Mouse (Mus musculus): ENCODE measurements around the gene Piezo1. TPM values are rescaled to one million over a fixed set of nuclear protein-coding genes. Genes with fewer than 3 reads are reported as not detected.

The Piezo1 gene
- polyA plus RNA-seq, 1 experiment, result not detected

DNA sequence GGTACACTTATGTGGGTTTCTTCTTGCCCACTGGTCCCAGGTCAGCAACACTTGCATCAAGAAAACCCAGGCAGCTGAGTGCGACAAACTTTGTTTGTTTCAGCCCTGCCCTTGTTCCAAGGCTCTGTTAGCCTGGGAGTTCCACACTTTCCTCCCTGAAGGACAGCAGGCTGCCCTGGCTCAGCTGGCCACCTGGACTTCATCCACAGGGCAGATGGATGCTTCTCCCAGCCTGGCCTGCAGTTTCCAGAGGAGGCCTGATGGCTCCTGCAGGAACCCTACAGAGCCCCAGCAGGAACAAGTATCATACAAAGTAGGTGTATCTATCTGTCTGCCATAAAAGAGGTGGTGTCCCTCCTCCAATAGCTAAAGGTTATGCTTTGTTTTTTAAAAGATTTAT lies 109.8 kb downstream of the Piezo1 start:
- Histone ChIP-seq H3K4me1 (ENCODE audit: control insufficient read depth, insufficient read depth, low read length) (peaks cover 9% of the 10 kb centered on the region), H3K27ac (ENCODE audit: insufficient read depth, low read depth, low read length) (no peak overlapping the region), H3K4me3 (ENCODE audit: insufficient read depth, low read depth, low read length) (no peak overlapping the region)
- 93% methylated on average over 1 of the region's 1 CpGs for WGBS
- TF ChIP-seq POLR2A (IDR thresholded peaks at IDR 0.05; ENCODE audit: insufficient read depth, low read depth, low read length) (no peak), CTCF (IDR thresholded peaks at IDR 0.05; ENCODE audit: insufficient read depth, low read depth, low read length) (no peak)

DNA sequence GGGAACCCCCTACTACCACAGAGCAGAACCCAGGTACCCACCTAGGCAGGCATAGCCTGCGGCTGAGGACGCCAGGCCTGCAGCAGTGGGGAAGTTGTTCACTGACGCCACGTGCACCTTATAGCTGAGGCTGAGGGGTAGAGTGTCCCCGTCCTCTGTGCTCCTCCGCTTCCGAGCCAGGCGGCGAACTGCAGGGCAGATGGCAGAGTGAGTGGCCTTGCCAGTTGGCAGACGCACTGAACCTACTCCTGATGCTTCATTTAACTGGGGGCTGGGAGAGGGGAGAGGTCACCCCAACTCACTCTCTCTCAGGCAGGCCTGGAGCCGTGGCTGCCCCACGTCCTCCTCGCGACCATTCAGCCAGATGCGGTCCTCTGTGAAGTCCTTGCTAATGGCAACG lies 111.8 kb downstream of the Piezo1 start:
- H3K27ac ChIP-seq (ENCODE audit: insufficient read depth, low read depth, low read length), result no peak overlapping the region
- no peak for TF ChIP-seq POLR2A (IDR thresholded peaks at IDR 0.05; ENCODE audit: insufficient read depth, low read depth, low read length)
- no peak for TF ChIP-seq CTCF (IDR thresholded peaks at IDR 0.05; ENCODE audit: insufficient read depth, low read depth, low read length)
- H3K4me3 ChIP-seq (ENCODE audit: insufficient read depth, low read depth, low read length), result no peak overlapping the region
- H3K4me1 ChIP-seq (ENCODE audit: control insufficient read depth, insufficient read depth, low read length), result peaks cover 7% of the 10 kb centered on the region
- WGBS, result 92% methylated on average over 16 of the region's 16 CpGs

DNA sequence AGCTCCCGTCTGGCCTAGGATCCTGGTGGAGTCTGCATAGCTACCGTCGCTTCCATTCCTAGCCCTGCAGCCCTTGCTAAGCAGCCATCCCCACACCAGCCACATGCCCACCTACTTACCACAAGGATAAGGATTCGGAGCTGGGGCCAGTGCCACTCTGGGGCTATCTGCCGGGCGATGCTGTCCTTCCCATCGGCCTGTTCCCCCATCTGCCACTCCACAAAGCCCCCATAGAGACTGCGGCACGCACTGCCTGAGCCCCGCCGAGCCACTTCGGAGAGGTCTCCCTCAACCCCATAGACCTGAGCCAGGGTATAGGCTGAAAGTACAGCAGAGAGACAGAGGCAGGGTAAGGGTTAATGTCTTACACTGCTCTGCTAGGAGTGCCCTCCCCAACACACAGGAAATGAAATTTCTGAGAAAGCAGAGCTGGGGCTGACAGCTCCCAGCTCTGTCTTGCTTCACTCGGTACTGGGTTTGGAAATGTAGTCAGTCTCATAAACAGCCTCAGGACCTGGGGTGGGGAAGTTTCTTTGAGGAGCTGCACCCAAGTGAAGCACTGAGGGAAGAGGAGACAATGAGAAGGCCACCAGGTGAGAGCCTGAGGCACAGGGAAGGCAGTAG lies 113.3 kb downstream of the Piezo1 start:
- Histone ChIP-seq H3K27ac (ENCODE audit: insufficient read depth, low read depth, low read length) (no peak overlapping the region), H3K4me3 (ENCODE audit: insufficient read depth, low read depth, low read length) (no peak overlapping the region), H3K4me1 (ENCODE audit: control insufficient read depth, insufficient read depth, low read length) (peaks cover 6% of the 10 kb centered on the region)
- TF ChIP-seq CTCF (IDR thresholded peaks at IDR 0.05; ENCODE audit: insufficient read depth, low read depth, low read length), result no peak
- TF ChIP-seq POLR2A (IDR thresholded peaks at IDR 0.05; ENCODE audit: insufficient read depth, low read depth, low read length), result no peak
- 94% methylated on average over 13 of the region's 13 CpGs for WGBS

DNA sequence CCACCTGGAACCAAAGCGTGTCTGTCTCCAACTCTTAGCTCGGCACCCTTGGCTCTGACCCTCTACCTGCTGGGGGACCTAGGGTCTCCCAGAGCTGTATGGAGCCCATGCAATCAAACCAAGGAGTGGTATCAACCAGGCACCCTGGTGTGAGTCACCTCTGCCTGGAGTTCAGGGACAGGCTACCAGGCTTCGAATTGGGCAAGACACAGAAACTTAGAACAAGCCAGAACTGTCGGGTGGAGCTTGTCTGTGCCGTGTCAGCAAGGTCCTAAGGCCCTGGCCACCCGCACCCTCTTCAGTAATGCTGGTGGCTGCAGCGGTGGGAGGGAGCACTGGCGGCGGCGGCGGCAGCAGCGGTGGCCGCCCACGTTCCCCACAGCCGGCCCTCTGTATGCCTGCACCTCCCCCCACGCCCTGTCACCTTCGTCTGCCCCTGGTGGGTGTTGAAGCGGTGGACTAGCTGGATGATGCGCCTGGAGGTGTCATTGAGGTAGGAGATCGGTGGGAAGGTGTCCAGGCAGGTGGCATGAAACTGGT lies 114.5 kb downstream of the Piezo1 start:
- no peak overlapping the region for H3K4me3 ChIP-seq (ENCODE audit: insufficient read depth, low read depth, low read length)
- 90% methylated on average over 20 of the region's 20 CpGs for WGBS
- no peak overlapping the region for H3K27ac ChIP-seq (ENCODE audit: insufficient read depth, low read depth, low read length)
- peaks cover 9% of the 10 kb centered on the region for H3K4me1 ChIP-seq (ENCODE audit: control insufficient read depth, insufficient read depth, low read length)
- TF ChIP-seq POLR2A (IDR thresholded peaks at IDR 0.05; ENCODE audit: insufficient read depth, low read depth, low read length) (no peak), CTCF (IDR thresholded peaks at IDR 0.05; ENCODE audit: insufficient read depth, low read depth, low read length) (no peak)

DNA sequence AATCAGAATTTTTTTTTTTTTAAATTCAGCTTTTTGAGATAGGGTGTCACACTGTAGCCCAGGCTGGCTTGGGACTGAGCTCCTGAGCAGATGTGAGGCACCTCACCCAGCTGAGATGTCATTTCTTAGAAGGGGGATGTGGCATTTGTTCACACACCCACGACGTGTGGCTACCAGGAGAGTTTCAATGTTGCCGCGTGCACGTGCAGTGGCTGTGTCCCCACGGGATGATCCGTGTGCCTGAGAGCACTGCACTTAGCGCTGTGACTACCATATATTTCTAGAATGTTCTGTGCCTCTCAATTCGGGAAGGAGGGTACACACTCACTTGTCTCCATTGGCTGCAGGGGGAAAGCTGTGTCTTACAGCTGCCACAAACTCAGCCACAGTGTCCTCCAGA lies 115.0 kb downstream of the Piezo1 start:
- TF ChIP-seq CTCF (IDR thresholded peaks at IDR 0.05; ENCODE audit: insufficient read depth, low read depth, low read length) (no peak), POLR2A (IDR thresholded peaks at IDR 0.05; ENCODE audit: insufficient read depth, low read depth, low read length) (no peak)
- H3K4me1 ChIP-seq (ENCODE audit: control insufficient read depth, insufficient read depth, low read length), result peaks cover 9% of the 10 kb centered on the region
- H3K27ac ChIP-seq (ENCODE audit: insufficient read depth, low read depth, low read length), result no peak overlapping the region
- H3K4me3 ChIP-seq (ENCODE audit: insufficient read depth, low read depth, low read length), result no peak overlapping the region
- WGBS, result 94% methylated on average over 9 of the region's 9 CpGs

DNA sequence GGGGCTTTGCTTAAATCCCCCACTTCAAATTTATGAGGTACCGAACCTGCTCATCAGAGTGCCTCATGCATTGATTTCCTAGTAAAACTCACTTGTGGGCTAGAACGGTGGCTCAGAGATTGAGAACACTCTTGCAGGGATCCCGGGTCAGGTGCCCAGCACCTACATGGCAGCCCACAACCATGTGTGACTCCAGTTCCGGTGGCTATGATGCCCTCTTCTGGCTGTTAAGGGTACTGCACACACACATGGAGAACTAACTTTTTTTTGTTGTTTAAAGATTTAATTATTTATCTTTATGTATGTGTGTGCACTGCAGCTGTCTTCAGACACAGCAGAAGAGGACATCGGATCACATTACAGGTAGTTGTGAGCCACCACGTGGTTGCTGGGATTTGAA lies 115.8 kb downstream of the Piezo1 start:
- TF ChIP-seq POLR2A (IDR thresholded peaks at IDR 0.05; ENCODE audit: insufficient read depth, low read depth, low read length) (no peak), CTCF (IDR thresholded peaks at IDR 0.05; ENCODE audit: insufficient read depth, low read depth, low read length) (peak; percentile 35; the same call in 1 of the 2 replicates)
- WGBS, result 96% methylated on average over 6 of the region's 6 CpGs
- Histone ChIP-seq H3K27ac (ENCODE audit: insufficient read depth, low read depth, low read length) (no peak overlapping the region), H3K4me3 (ENCODE audit: insufficient read depth, low read depth, low read length) (no peak overlapping the region), H3K4me1 (ENCODE audit: control insufficient read depth, insufficient read depth, low read length) (peaks cover 9% of the 10 kb centered on the region)

DNA sequence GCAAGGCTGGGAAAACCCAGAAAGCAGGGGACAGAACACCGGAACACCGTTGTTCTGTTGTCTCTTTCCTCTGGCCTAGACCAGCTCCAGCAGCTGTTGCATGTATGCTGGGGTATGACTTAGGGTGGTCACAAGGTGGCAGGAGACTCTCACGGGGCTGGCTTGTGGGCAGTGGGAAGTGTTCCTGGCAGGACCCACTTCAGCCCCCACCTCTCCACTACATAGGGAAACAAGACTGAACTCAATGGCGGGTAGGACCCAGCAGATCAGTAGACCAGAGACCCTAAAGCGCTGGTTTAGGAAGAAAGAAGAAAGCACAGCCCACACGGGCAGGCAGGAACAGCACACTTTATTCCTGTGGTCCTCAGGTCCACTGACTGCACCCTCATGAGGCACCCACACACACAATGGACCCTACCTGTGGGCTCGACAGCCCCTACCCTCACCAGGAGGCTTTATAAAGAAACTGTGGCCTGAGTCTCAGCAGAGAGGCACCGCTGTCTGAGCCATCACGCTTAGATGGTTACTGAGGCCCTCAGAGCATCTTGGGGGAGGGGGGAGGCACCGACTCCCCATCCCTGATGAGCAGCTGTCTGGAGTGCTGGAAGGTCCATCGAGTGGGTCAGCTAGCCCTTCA lies 117.7 kb downstream of the Piezo1 start:
- TF ChIP-seq POLR2A (IDR thresholded peaks at IDR 0.05; ENCODE audit: insufficient read depth, low read depth, low read length), result no peak
- 74% methylated on average over 11 of the region's 11 CpGs for WGBS
- Histone ChIP-seq H3K4me1 (ENCODE audit: control insufficient read depth, insufficient read depth, low read length) (peaks cover 9% of the 10 kb centered on the region), H3K27ac (ENCODE audit: insufficient read depth, low read depth, low read length) (no peak overlapping the region), H3K4me3 (ENCODE audit: insufficient read depth, low read depth, low read length) (no peak overlapping the region)

DNA sequence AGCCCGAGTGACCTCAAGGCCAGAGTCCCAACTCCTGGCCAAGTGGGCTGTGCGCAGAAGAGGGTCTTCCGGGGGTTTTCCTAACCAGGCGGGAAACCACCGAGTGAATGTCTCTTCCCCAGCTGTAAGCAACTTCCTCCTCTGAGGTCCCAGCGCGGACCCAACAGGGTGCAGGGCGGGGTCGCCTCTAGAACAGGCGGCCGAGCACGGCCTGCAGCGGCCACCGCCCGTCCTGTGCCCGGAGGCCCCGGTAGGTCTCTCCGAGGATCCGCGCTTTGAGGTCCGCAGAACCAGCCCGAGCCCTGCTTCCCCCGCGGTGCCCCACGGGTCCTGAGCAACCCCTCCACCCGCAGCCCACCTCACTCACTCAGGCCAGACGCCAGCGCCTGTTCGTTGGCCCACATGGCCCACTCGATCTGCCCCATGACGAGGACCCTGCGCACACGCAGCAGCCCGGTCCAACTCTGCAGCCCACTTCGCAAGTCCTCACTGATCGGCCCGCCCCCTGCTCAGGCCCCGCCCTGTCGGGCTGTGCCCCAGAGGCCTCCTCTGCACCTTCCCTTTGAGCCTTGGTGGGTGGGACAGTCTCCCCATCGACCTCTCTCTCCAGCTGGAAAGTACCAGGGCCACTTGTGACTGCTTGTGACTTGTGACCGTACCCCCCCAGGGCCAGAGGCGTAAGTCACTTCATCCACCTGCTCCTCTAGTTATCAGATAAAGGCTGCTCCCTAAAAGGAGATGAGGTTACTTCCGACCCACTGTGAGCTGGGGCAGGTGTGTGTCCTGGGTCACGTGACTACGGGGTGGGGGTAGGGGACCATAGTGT lies 118.5 kb downstream of the Piezo1 start, which contains the start of gene Cyba:
Cyba (minus strand) TSS at position 488 of the 826 bp plus-strand sequence.
- Histone ChIP-seq H3K27ac (ENCODE audit: insufficient read depth, low read depth, low read length) (no peak within 1 kb of the TSS), H3K4me3 (ENCODE audit: insufficient read depth, low read depth, low read length) (peak within 1 kb of the TSS; percentile 42), H3K4me1 (ENCODE audit: control insufficient read depth, insufficient read depth, low read length) (peaks cover 9% of the 10 kb centered on the region)
- TF ChIP-seq CTCF (IDR thresholded peaks at IDR 0.05; ENCODE audit: insufficient read depth, low read depth, low read length) (no peak), POLR2A (IDR thresholded peaks at IDR 0.05; ENCODE audit: insufficient read depth, low read depth, low read length) (0 out of 2 replicates have a peak, but pooled peaks have one; percentile 17)
- 18% methylated on average over 45 of the region's 45 CpGs for WGBS

Other genes starting within 250 kb of the Piezo1 start
- not detected in 2 replicates for gene Trhr2, start 190.6 kb downstream of the Piezo1 start, polyA plus RNA-seq (2012; ENCODE audit: insufficient read depth, insufficient read length, low replicate concordance, missing spikeins)
- gene Zc3h18, start 174.7 kb downstream of the Piezo1 start, polyA plus RNA-seq (2012; ENCODE audit: insufficient read depth, insufficient read length, low replicate concordance, missing spikeins), result not detected in 2 replicates
- not detected in 2 replicates for gene Il17c, start 129.3 kb downstream of the Piezo1 start, polyA plus RNA-seq (2012; ENCODE audit: insufficient read depth, insufficient read length, low replicate concordance, missing spikeins)
- gene Cyba, start 118.4 kb downstream of the Piezo1 start, polyA plus RNA-seq (2012; ENCODE audit: insufficient read depth, insufficient read length, low replicate concordance, missing spikeins), result not detected in 2 replicates
- not detected in 2 replicates for gene Mvd, start 107.9 kb downstream of the Piezo1 start, polyA plus RNA-seq (2012; ENCODE audit: insufficient read depth, insufficient read length, low replicate concordance, missing spikeins)
- gene Snai3, start 90.6 kb downstream of the Piezo1 start, polyA plus RNA-seq (2012; ENCODE audit: insufficient read depth, insufficient read length, low replicate concordance, missing spikeins), result not detected in 2 replicates
- gene Rnf166, start 75.3 kb downstream of the Piezo1 start, polyA plus RNA-seq (2012; ENCODE audit: insufficient read depth, insufficient read length, low replicate concordance, missing spikeins), result not detected in 2 replicates
- not detected in 2 replicates for gene Ctu2, start 75.2 kb downstream of the Piezo1 start, polyA plus RNA-seq (2012; ENCODE audit: insufficient read depth, insufficient read length, low replicate concordance, missing spikeins)
- not detected in 2 replicates for gene Cdt1, start 16.7 kb upstream of the Piezo1 start, polyA plus RNA-seq (2012; ENCODE audit: insufficient read depth, insufficient read length, low replicate concordance, missing spikeins)
- not detected in 2 replicates for gene Aprt, start 25.6 kb upstream of the Piezo1 start, polyA plus RNA-seq (2012; ENCODE audit: insufficient read depth, insufficient read length, low replicate concordance, missing spikeins)
- gene Galns, start 60.1 kb upstream of the Piezo1 start, polyA plus RNA-seq (2012; ENCODE audit: insufficient read depth, insufficient read length, low replicate concordance, missing spikeins), result not detected in 2 replicates
- not detected in 2 replicates for gene Trappc2l, start 60.3 kb upstream of the Piezo1 start, polyA plus RNA-seq (2012; ENCODE audit: insufficient read depth, insufficient read length, low replicate concordance, missing spikeins)
- not detected in 2 replicates for gene Pabpn1l, start 71.4 kb upstream of the Piezo1 start, polyA plus RNA-seq (2012; ENCODE audit: insufficient read depth, insufficient read length, low replicate concordance, missing spikeins)
- not detected in 2 replicates for gene Cbfa2t3, start 147.8 kb upstream of the Piezo1 start, polyA plus RNA-seq (2012; ENCODE audit: insufficient read depth, insufficient read length, low replicate concordance, missing spikeins)
- not detected in 2 replicates for gene Acsf3, start 224.2 kb upstream of the Piezo1 start, polyA plus RNA-seq (2012; ENCODE audit: insufficient read depth, insufficient read length, low replicate concordance, missing spikeins)

Data from olfactory bulb, adult 2 months (tissue).